Mouse (Mus musculus) lung, adult 2 months (tissue): ENCODE results near the gene Zkscan6.

Experiments used
- CTCF ChIP-seq: fragments of 200-500 bp; IDR thresholded peaks from 2 replicates; pipeline ENCODE4 v1.5.1; 2011; ENCODE audit warnings: mild to moderate bottlenecking, low read length, control low read depth; ENCODE audit not compliant: insufficient read depth
- POLR2A ChIP-seq: fragments of 200-500 bp; IDR thresholded peaks from 2 replicates; pipeline ENCODE4 v1.6.1; 2011; ENCODE audit warnings: low read depth, mild to moderate bottlenecking, control low read depth, low read length, borderline replicate concordance; ENCODE audit errors: extremely low read depth

DNA sequence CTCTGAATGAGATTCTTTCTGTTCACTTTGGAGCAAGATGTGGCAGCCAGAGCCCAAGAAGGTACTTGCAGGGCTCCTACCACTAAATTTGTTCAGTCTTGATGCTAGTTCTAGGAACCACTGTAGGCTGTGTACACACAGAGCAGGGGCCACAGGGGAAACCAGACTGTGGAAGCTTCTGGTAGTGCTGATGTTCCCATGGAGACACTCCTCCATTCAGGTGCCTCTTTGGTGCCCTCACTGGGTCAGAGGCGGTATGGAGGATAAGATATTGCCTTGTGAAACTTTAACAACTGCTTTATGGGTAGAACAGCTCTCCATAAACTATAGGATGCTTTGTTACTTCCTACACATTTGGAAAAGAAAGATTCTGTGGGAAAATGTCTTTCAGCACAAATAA is 45.1 kb downstream of the Zkscan6 start:
- TF ChIP-seq CTCF: no peak
- TF ChIP-seq POLR2A: no peak
